Mouse (Mus musculus): ENCODE results near the gene Dapk3. TPM values are rescaled to one million over a fixed set of nuclear protein-coding genes. Genes with fewer than 3 reads are reported as not detected.

The Dapk3 gene
- 10 to 100 TPM; 26.7 to 27.9 TPM for total RNA-seq (2023)

DNA sequence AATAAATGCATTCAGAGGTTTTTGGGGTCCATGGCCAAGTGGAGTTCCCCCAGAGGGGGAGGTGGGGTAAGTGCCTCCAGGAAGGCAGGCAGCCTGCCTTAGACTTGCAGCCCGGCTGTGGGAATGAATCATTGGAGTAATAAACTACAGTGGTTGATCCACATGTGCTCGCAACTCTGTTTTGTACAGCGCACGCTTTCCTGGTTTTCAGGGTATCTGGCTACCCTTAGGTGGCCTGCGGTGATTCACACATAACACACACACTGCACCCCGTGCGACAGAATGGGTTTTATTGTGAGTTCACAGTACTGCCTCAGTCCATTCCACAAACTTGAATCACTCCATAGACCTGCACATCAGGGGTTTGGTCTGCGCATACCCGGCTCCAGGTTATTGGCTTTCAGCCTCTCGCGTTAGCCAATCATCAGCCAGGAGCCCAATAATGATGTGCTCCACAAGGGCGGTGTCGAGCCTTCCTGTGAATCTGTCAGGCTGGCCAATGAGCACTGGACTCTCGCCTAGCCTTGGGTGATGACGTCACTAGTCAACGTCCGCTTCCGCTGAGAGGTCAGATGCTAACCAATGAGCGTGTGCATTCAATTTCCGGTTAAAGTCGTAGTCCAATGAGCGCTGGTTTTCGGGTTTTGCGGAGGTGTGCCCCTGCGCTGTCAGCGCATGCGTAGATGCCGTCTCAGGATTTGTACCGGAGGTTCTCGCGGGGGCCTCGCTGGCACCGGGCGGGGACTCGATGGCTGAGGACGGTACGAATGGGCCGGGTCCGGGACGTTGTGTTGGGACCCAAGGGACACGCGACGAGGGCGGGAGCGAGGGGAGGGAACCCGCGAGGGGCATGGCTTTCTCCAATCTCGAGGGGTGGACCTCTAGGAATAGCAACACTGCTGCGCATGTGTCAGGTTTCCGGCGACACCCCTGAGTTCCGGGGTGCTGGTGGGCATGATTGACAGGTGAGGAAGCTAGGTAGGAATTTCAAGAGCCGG, at the start of gene Dapk3:
Gene Dapk3 (plus strand): TSS at position 670 of the 998 bp plus-strand sequence.

DNA sequence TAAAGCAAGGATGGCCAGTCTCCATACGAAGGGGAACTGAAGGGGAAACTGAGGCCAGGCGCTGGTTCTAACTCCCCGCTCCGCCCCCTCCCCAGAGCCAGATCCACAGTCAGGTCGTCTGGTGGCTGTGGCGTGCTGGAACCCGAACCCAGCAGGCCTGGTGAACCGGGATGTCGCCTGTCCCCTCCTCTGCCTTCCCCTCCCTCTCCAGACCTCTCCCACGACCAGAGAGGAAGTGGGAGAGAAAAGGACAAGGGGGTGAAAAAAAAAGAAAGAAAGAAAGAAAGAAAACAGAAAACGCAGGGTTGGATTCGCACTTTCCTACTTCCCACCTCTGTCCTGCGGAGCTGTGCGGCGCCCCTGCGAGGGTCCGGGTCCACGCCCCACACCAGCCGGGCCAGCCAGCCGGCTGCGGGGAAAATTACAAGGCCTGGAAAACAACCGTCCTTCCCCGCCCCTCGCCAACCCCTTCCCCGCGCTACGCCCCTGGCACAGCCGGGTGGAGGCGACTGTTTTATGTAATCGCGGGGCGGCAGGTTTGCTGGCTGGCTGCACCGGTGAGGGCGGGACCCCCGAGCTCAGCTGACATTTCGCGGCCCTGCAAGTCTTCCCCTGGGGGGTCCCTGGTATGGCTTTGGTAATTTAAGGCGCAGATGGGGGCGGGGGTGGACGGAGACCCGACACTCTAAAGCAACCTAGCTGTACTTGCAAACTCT, 47.7 kb upstream of the Dapk3 start, which contains the start of gene Zbtb7a:
Gene Zbtb7a (plus strand): TSS at position 255 of the 716 bp plus-strand sequence.

GRCm38 (mm10) chr10:81167200-81168086, 15.4 kb upstream of the Dapk3 start, which contains the start of gene Pias4:
TSS of gene Pias4 (minus strand) at chr10:81167923.

DNA sequence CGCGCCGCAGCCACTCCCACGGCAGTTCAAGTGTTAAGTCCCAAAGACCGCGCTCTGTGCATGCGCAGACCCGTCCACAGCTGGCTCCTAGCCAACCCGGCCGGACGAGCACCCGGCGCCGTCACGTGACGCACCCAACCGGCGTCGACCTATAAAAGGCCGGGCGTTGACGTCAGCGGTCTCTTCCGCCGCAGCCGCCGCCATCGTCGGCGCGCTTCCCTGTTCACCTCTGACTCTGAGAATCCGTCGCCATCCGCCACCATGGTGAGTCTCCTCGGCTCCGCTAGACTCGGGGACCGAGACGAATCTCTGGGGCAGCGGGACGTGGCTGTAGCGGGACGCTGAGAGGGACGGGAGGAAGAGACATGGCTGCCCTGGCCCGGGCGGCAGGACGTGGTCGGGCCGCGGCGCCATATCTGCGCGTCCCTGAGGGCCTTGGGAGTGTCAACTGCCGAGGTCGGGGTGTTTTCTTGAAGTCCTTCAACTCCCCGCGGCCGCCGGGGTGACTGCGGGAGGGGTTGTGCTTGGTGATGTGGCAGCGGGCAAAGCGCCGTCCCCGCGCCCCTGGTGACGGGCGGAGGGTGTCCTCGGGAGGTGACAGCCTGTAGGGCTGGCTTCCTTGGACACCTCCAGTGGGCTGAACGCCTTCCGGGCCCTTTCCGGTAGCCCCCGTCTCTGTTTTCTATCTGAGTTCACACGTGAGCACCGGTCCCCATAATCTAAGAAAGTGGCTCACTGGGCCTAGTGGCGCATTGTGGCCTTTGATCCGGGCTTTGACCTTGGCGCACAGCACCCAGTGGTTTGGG, 6.1 kb upstream of the Dapk3 start, which contains the start of gene Eef2:
Gene Eef2 (plus strand): TSS at position 166 of the 806 bp plus-strand sequence.

DNA sequence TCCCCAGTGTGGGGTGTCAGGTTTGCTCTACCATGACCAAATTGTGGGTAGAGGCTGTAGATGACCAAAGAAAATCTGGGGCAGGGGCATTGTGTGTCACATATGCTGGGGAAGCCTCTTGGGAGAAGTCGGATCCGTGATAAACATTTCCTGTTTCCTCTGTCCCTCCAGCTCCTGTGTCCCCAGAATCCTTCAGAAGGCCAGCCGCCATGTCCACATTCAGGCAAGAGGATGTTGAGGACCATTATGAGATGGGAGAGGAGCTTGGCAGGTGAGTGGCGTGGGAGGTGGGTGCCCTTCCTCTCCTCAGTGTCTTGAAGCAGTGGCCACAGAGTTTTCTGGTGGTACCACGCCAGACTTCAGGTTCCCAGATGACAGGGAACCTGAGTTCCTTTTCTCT, 1.0 kb downstream of the Dapk3 start, which contains the start of gene 4930442H23Rik:
Gene 4930442H23Rik (minus strand): TSS at position 45 of the 400 bp plus-strand sequence.

GRCm38 (mm10) chr10:81201807-81202758, 19.3 kb downstream of the Dapk3 start, which contains the start of gene Nmrk2:
TSS of gene Nmrk2 (minus strand) at chr10:81202051.

DNA sequence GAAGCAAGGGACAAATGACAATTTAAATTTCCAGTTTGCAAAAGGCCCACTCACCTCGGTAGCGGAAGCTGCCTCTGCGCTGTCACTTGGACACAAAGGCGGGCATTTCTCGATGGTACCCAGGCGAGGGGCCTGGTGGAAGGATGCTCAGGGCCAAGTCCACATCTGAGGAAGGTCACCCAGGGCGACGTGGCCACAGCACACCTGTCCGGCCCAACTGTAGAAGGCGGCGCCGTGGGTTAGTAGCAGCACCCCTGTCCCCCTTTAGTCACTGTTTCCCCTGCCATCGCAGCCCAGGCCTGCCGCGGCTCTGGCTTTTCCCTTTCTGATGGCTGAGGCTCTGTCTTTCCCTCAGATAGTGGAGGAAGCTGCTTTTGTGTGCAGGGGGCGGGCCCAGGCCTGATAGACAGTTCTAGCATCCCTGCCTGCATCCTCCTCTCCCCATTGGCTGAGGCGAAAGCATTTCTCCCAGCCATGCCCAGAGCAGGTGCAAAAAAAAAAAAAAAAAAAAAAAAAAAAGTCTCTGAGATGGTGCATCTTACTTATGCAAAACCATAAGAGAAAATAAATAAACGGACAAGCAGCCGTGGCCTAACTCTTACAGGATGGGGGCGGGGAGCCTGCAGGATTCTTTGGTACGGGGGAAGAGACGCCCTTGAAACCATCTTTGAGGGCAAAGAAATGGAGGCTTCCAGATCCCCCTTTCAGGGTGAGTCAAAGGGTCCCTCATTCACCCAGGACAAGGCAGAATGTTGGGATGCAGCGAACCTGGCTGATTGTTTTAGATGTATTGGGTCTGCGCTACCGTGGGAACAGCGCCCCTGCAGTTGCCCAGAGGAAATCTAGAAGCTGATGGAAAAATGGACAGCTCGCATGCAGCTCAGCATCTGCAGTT, 47.9 kb downstream of the Dapk3 start, which contains the start of gene Atcay:
Gene Atcay (minus strand): TSS at position 396 of the 895 bp plus-strand sequence.

DNA sequence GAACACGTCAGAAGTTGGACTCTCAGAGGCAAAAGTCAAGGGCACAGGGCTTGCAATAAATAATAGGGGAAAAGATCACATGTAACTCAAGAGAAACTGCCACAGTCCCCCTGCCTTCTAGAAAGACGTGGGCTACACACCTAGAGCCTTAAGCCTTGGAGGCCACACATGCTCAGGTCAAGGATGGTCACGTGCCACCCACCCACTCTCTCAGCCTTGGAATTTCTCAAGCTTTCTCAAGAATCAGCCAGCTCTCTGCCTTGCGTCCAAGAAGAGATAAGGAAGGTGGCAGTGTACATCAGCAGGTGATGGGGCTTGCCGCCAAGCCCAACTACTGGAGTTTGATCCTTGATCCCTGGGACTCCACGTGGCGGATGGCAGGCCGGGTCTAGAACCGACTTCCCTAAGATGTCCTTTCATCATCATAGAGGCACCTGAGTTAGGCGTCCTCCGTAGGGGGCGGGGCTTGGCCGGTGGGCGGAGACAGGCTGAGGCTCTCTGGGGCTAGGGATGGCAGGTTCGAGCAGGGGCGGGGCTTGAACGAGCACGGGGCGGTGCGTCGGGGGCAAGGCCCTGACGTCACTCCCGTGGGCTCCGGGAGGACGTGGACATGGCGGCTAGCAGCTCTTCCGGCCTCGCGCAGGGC, 49.9 kb downstream of the Dapk3 start, which contains the start of gene Zfr2:
Gene Zfr2 (plus strand): TSS at position 576 of the 646 bp plus-strand sequence.

Other genes starting within 250 kb of the Dapk3 start
- gene Gng7, start 168.1 kb upstream of the Dapk3 start, total RNA-seq (2023) = 1 to 10 TPM in 1 of 2 experiments, under 1 TPM in 1; 0.58 to 1.3 TPM
- gene Diras1, start 157.3 kb upstream of the Dapk3 start, total RNA-seq (2023) = not detected
- gene Slc39a3, start 145.6 kb upstream of the Dapk3 start, total RNA-seq (2023) = 10 to 100 TPM; 11.6 to 13.3 TPM
- 10 to 100 TPM; 49.0 to 54.7 TPM for gene Sgta, start 122.8 kb upstream of the Dapk3 start, total RNA-seq (2023)
- gene Thop1, start 113.0 kb upstream of the Dapk3 start, total RNA-seq (2023) = 1 to 10 TPM; 5.8 to 6.9 TPM
- gene Creb3l3, start 84.1 kb upstream of the Dapk3 start, total RNA-seq (2023) = 1 to 10 TPM in 1 of 2 experiments, under 1 TPM in 1; 0.64 to 1.2 TPM
- 10 to 100 TPM; 84.3 to 89.6 TPM for gene Map2k2, start 77.1 kb upstream of the Dapk3 start, total RNA-seq (2023)
- gene Zbtb7a, start 47.8 kb upstream of the Dapk3 start, total RNA-seq (2023) = 10 to 100 TPM; 60.7 to 67.8 TPM
- gene Pias4, start 15.1 kb upstream of the Dapk3 start, total RNA-seq (2023) = 10 to 100 TPM; 27.4 to 29.6 TPM
- gene Eef2, start 6.4 kb upstream of the Dapk3 start, total RNA-seq (2023) = 100 to 1,000 TPM; 738 to 811 TPM
- not detected for gene 4930442H23Rik, start 844 bp downstream of the Dapk3 start, total RNA-seq (2023)
- not detected for gene Nmrk2, start 19.0 kb downstream of the Dapk3 start, total RNA-seq (2023)
- not detected for gene Atcay, start 47.8 kb downstream of the Dapk3 start, total RNA-seq (2023)
- 1 to 10 TPM in 1 of 2 experiments, under 1 TPM in 1; 0.24 to 1.1 TPM for gene Zfr2, start 50.1 kb downstream of the Dapk3 start, total RNA-seq (2023)
- gene Matk, start 69.9 kb downstream of the Dapk3 start, total RNA-seq (2023) = 10 to 100 TPM in 1 of 2 experiments, 1 to 10 TPM in 1; 5.1 to 10.3 TPM
- 10 to 100 TPM; 33.8 to 41.6 TPM for gene Mrpl54, start 83.9 kb downstream of the Dapk3 start, total RNA-seq (2023)
- gene Apba3, start 84.0 kb downstream of the Dapk3 start, total RNA-seq (2023) = 10 to 100 TPM; 26.1 to 28.4 TPM
- 1 to 10 TPM; 5.1 to 5.4 TPM for gene Tjp3, start 108.6 kb downstream of the Dapk3 start, total RNA-seq (2023)
- 10 to 100 TPM; 92.2 TPM for gene Pip5k1c, start 110.0 kb downstream of the Dapk3 start, total RNA-seq (2023)
- 10 to 100 TPM; 25.0 to 30.3 TPM for gene Cactin, start 138.1 kb downstream of the Dapk3 start, total RNA-seq (2023)
- gene Tbxa2r, start 145.7 kb downstream of the Dapk3 start, total RNA-seq (2023) = under 1 TPM; 0.49 to 0.58 TPM
- gene Gipc3, start 160.3 kb downstream of the Dapk3 start, total RNA-seq (2023) = not detected
- gene Hmg20b, start 167.5 kb downstream of the Dapk3 start, total RNA-seq (2023) = 10 to 100 TPM; 41.7 to 57.4 TPM
- gene Mfsd12, start 174.5 kb downstream of the Dapk3 start, total RNA-seq (2023) = 10 to 100 TPM; 16.0 to 20.4 TPM
- gene 4930404N11Rik, start 182.8 kb downstream of the Dapk3 start, total RNA-seq (2023) = 1 to 10 TPM; 4.5 to 5.1 TPM
- gene Fzr1, start 195.5 kb downstream of the Dapk3 start, total RNA-seq (2023) = 10 to 100 TPM; 49.9 to 55.8 TPM
- gene Dohh, start 201.4 kb downstream of the Dapk3 start, total RNA-seq (2023) = 10 to 100 TPM; 16.9 to 19.6 TPM
- gene Gm48551, start 201.5 kb downstream of the Dapk3 start, total RNA-seq (2023) = 1 to 10 TPM in 1 of 2 experiments, under 1 TPM in 1; 0.35 to 1.0 TPM
- not detected for gene Gm48552, start 206.0 kb downstream of the Dapk3 start, total RNA-seq (2023)
- 1 to 10 TPM; 5.6 to 9.3 TPM for gene Smim24, start 210.0 kb downstream of the Dapk3 start, total RNA-seq (2023)